Mouse (Mus musculus): ENCODE measurements around the gene Ino80d. TPM values are rescaled to one million over a fixed set of nuclear protein-coding genes. Genes with fewer than 3 reads are reported as not detected.
A peak's percentile ranks its signal among the peaks of the same experiment; 100 is the strongest.

Gene Ino80d
- polyA plus RNA-seq, 1 experiment from 2014 or later, result 5.7 TPM

DNA sequence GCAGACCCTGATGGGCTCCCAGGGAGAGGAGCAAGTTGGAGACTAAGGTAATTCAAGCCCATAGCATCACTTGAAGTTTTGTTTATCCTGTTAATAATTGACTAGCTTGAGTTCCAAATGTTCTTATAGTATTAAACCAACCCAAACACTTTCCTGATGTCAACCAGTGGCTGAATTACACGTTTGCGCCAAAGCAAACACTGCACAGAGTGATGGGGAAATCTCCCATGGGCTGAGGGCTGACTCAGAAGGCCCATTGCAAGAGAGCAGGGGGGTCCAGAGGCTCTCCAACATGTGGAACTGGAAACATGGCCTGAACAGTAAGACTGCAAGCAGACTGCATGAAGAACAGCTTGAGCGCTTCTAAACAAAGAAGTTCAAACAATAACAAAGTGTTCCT lies 81.5 kb downstream of the Ino80d start:
- no peak overlapping the region for H3K27ac ChIP-seq (ENCODE audit: low read depth, low read length)
- H3K4me3 ChIP-seq (ENCODE audit: low read depth, low read length), result no peak overlapping the region
- H3K4me2 ChIP-seq (replicated peaks; ENCODE audit: low read depth), result no peak overlapping the region
- H3K9ac ChIP-seq (ENCODE audit: low read depth, low read length), result no peak overlapping the region
- no peaks in the 10 kb centered on the region for H3K4me1 ChIP-seq (replicated peaks; ENCODE audit: control insufficient read depth, insufficient read depth, low read length)
- ATAC-seq, result no peak
- H3K36me3 ChIP-seq (ENCODE audit: control insufficient read depth, insufficient read depth), result no peaks in the 10 kb centered on the region
- no peaks in the 10 kb centered on the region for H3K27me3 ChIP-seq (replicated peaks; ENCODE audit: control insufficient read depth, insufficient read depth, low read length)
- TF ChIP-seq CTCF (IDR thresholded peaks at IDR 0.05; ENCODE audit: low read depth), result no peak
- WGBS, result 53% methylated on average over 3 of the region's 3 CpGs
- H3K9me3 ChIP-seq (ENCODE audit: control insufficient read depth), result no peaks in the 10 kb centered on the region

GRCm38 (mm10) chr1:63019916-63020315 lies 94.6 kb downstream of the Ino80d start:
- Histone ChIP-seq H3K4me3 (ENCODE audit: low read depth, low read length) (no peak overlapping the region), H3K36me3 (ENCODE audit: control insufficient read depth, insufficient read depth) (no peaks in the 10 kb centered on the region), H3K4me1 (replicated peaks; ENCODE audit: control insufficient read depth, insufficient read depth, low read length) (no peaks in the 10 kb centered on the region), H3K27ac (ENCODE audit: low read depth, low read length) (no peak overlapping the region), H3K27me3 (replicated peaks; ENCODE audit: control insufficient read depth, insufficient read depth, low read length) (no peaks in the 10 kb centered on the region), H3K9ac (ENCODE audit: low read depth, low read length) (no peak overlapping the region), H3K9me3 (ENCODE audit: control insufficient read depth) (no peaks in the 10 kb centered on the region), H3K4me2 (replicated peaks; ENCODE audit: low read depth) (no peak overlapping the region)
- TF ChIP-seq CTCF (IDR thresholded peaks at IDR 0.05; ENCODE audit: low read depth), result no peak
- 19% methylated on average over 2 of the region's 2 CpGs for WGBS
- ATAC-seq, result peak; percentile 59; the same call in 1 of the 2 replicates

DNA sequence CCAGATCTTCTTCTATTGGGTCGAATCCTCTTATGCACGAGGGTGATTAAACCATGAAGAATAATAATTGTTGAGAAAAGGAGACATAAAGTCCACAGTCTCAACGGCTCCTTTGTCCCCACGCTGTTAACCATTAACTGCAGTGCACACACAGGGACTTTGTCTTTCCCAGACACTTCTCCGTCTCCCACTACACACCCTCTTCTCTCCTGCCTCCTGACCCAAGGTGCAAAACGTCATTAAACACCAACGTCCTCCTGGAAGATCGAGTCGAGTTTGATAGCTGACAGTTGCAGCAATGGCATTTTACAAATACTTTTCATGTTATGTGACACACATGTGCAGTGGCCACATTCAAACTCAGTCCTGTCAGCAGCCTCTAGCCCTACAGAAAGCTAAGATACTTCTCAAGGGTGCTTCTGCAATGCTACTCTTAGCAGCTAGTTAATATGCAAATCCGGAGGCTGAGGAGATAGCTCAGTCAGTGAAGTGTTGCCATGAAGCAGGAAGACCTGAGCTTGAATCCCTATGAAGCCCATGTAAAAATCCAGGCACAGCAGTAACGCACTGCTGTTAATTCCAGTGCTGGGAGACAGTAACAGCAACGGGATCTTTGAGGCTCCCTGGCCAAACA lies 109.3 kb downstream of the Ino80d start:
- Histone ChIP-seq H3K27me3 (replicated peaks; ENCODE audit: control insufficient read depth, insufficient read depth, low read length) (no peaks in the 10 kb centered on the region), H3K4me2 (replicated peaks; ENCODE audit: low read depth) (peak overlapping the region; percentile 52), H3K4me3 (ENCODE audit: low read depth, low read length) (no peak overlapping the region), H3K9me3 (ENCODE audit: control insufficient read depth) (no peaks in the 10 kb centered on the region), H3K27ac (ENCODE audit: low read depth, low read length) (peak overlapping the region; percentile 85), H3K9ac (ENCODE audit: low read depth, low read length) (no peak overlapping the region), H3K36me3 (ENCODE audit: control insufficient read depth, insufficient read depth) (no peaks in the 10 kb centered on the region), H3K4me1 (replicated peaks; ENCODE audit: control insufficient read depth, insufficient read depth, low read length) (no peaks in the 10 kb centered on the region)
- peak; percentile 99 for ATAC-seq
- 28% methylated on average over 12 of the region's 12 CpGs for WGBS
- no peak for TF ChIP-seq CTCF (IDR thresholded peaks at IDR 0.05; ENCODE audit: low read depth)

GRCm38 (mm10) chr1:63001874-63002273 lies 112.6 kb downstream of the Ino80d start:
- H3K27ac ChIP-seq (ENCODE audit: low read depth, low read length), result no peak overlapping the region
- H3K9ac ChIP-seq (ENCODE audit: low read depth, low read length), result no peak overlapping the region
- H3K36me3 ChIP-seq (ENCODE audit: control insufficient read depth, insufficient read depth), result no peaks in the 10 kb centered on the region
- H3K4me3 ChIP-seq (ENCODE audit: low read depth, low read length), result no peak overlapping the region
- no peak for ATAC-seq
- no peak overlapping the region for H3K4me2 ChIP-seq (replicated peaks; ENCODE audit: low read depth)
- TF ChIP-seq CTCF (IDR thresholded peaks at IDR 0.05; ENCODE audit: low read depth), result no peak
- H3K27me3 ChIP-seq (replicated peaks; ENCODE audit: control insufficient read depth, insufficient read depth, low read length), result no peaks in the 10 kb centered on the region
- no peaks in the 10 kb centered on the region for H3K4me1 ChIP-seq (replicated peaks; ENCODE audit: control insufficient read depth, insufficient read depth, low read length)
- 59% methylated on average over 3 of the region's 3 CpGs for WGBS
- H3K9me3 ChIP-seq (ENCODE audit: control insufficient read depth), result no peaks in the 10 kb centered on the region

- Histone ChIP-seq H3K9ac (ENCODE audit: low read depth, low read length) (no peak overlapping the region), H3K4me1 (replicated peaks; ENCODE audit: control insufficient read depth, insufficient read depth, low read length) (no peaks in the 10 kb centered on the region), H3K27me3 (replicated peaks; ENCODE audit: control insufficient read depth, insufficient read depth, low read length) (no peaks in the 10 kb centered on the region), H3K4me3 (ENCODE audit: low read depth, low read length) (no peak overlapping the region), H3K9me3 (ENCODE audit: control insufficient read depth) (no peaks in the 10 kb centered on the region), H3K27ac (ENCODE audit: low read depth, low read length) (no peak overlapping the region), H3K36me3 (ENCODE audit: control insufficient read depth, insufficient read depth) (no peaks in the 10 kb centered on the region), H3K4me2 (replicated peaks; ENCODE audit: low read depth) (no peak overlapping the region)
- TF ChIP-seq CTCF (IDR thresholded peaks at IDR 0.05; ENCODE audit: low read depth), result no peak
- ATAC-seq, result peak; percentile 49; the same call in 1 of the 2 replicates
- 27% methylated on average over 1 of the region's 1 CpGs for WGBS
These were observed 121.1 kb downstream of the Ino80d start for GRCm38 (mm10) chr1:62993348-62993747.

- H3K4me2 ChIP-seq (replicated peaks; ENCODE audit: low read depth), result no peak overlapping the region
- 53% methylated on average over 5 of the region's 5 CpGs for WGBS
- ATAC-seq, result no peak
- no peaks in the 10 kb centered on the region for H3K27me3 ChIP-seq (replicated peaks; ENCODE audit: control insufficient read depth, insufficient read depth, low read length)
- H3K9ac ChIP-seq (ENCODE audit: low read depth, low read length), result no peak overlapping the region
- no peak overlapping the region for H3K4me3 ChIP-seq (ENCODE audit: low read depth, low read length)
- TF ChIP-seq CTCF (IDR thresholded peaks at IDR 0.05; ENCODE audit: low read depth), result no peak
- no peak overlapping the region for H3K27ac ChIP-seq (ENCODE audit: low read depth, low read length)
- H3K9me3 ChIP-seq (ENCODE audit: control insufficient read depth), result no peaks in the 10 kb centered on the region
- H3K36me3 ChIP-seq (ENCODE audit: control insufficient read depth, insufficient read depth), result no peaks in the 10 kb centered on the region
- H3K4me1 ChIP-seq (replicated peaks; ENCODE audit: control insufficient read depth, insufficient read depth, low read length), result no peaks in the 10 kb centered on the region
These were observed 121.8 kb downstream of the Ino80d start for GRCm38 (mm10) chr1:62992648-62993047.
